Mouse (Mus musculus): ENCODE measurements around the gene Qtrt2. TPM values are rescaled to one million over a fixed set of nuclear protein-coding genes. Genes with fewer than 3 reads are reported as not detected.

Gene Qtrt2
- total RNA-seq, 2 experiments from 2014 or later = 15.4 to 15.5 TPM

DNA sequence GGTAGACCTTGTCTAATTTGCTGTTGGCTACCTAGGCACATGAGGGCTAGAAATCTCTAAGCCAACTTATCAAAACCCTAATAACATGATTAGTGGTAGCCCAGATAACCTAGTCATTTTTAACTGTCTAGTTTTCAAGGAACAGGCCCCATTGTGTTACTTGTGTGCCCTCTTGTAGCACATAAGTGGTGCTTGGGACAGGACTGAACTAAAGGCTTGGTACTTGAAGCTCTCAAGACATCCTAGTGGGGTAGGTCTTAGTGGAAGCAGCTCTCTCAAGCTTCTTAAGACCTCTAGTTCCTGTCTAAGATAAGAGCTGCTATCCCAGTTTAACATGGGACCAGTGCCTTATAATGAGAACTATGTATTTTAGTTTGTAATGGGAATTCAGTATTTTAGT is 4.0 kb upstream of the Qtrt2 start:
- intact Hi-C loops (cut with DNase I) = no loop called here
- no peak for DNase-seq (ENCODE audit: low spot score)

GRCm38 (mm10) chr16:43925846-43926245 is 763 bp downstream of the Qtrt2 start:
- DNase-seq (ENCODE audit: low spot score) = no peak
- intact Hi-C loops (cut with DNase I) = no loop called here

- intact Hi-C loops (cut with DNase I) = no loop called here
- DNase-seq (ENCODE audit: low spot score) = no peak
Measured at GRCm38 (mm10) chr16:43925001-43925558, 1.5 kb downstream of the Qtrt2 start.

DNA sequence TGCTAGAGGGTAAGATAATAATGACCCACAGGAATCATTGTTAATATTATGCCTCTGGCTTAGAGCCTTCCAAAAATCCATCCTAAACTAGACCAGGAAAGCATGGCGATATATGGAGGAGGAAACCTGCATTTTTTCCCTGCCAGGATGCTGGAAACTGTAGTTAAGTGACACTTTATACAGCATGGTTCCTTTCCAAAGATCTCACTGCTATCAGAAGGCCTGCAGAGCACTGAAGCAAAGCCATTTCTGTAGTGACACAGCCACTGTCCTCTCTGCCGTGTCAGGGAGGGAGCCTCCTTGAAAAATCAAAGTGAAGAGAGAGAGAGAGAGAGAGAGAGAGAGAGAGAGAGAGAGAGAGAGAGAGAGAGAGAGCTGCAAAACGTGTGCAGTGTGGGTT is 4.0 kb downstream of the Qtrt2 start:
- no peak for DNase-seq (ENCODE audit: low spot score)
- intact Hi-C loops (cut with DNase I) = no loop called here

GRCm38 (mm10) chr16:43922024-43922423 is 4.6 kb downstream of the Qtrt2 start:
- DNase-seq (ENCODE audit: low spot score) = no peak
- intact Hi-C loops (cut with DNase I) = no loop called here

GRCm38 (mm10) chr16:43918867-43919266 is 7.7 kb downstream of the Qtrt2 start:
- no peak for DNase-seq (ENCODE audit: low spot score)
- intact Hi-C loops (cut with DNase I) = no loop called here

GRCm38 (mm10) chr16:43908881-43909280 is 17.7 kb downstream of the Qtrt2 start:
- intact Hi-C loops (cut with DNase I) = no loop called here
- no peak for DNase-seq (ENCODE audit: low spot score)

DNA sequence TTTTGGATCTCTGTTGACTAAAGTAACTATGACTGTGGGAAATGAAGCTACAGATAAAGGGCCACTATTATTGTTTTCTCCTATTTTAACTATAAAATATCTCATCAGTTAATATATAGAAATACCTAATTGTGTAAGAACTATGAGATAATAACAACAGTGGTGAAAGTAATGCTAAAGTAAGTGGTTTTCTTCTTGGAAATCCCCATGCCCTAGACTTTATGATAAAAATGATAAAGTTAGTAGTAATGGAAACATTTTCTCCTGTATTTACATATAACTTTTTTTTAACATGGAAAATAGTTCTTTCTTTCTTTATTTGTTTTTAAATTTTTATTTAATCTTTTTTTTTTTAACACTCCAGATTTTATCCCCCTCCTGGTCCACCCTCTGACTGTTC is 26.0 kb downstream of the Qtrt2 start:
- no peak for DNase-seq (ENCODE audit: low spot score)
- intact Hi-C loops (cut with DNase I) = no loop called here

- intact Hi-C loops (cut with DNase I) = no loop called here
Measured at GRCm38 (mm10) chr16:43900138-43900537, 26.5 kb downstream of the Qtrt2 start.

DNA sequence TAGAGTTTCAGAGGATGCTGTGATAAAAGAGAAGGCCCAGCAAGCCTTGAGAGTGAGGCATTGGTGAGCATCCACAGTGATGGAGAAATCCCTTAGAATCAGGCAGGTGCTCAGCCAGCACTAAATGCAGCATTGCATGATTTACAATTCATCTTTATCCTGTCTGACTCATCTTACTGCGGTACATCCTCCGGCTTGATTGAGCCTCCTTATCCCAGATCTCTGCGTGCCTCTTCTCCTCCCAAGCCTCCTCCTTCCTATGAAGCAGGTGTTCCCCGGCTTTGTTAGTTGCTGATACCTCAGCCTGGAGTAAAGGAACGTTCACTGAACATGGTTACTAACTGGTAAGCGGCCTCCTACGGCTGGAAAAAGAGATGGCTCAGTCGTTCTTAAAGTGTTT is 32.1 kb downstream of the Qtrt2 start:
- intact Hi-C loops (cut with DNase I) = loop anchor here (10.0 kb wide), 1 partner anchor 240 kb away; the partner anchor contains the start of genes Atp6v1a and Naa50
- no peak for DNase-seq (ENCODE audit: low spot score)

More at GRCm38 (mm10) chr16:43900138-43900537, 26.5 kb downstream of the Qtrt2 start:
- DNase-seq (ENCODE audit: low spot score) = no peak

GRCm38 (mm10) chr16:43890747-43891336 is 35.8 kb downstream of the Qtrt2 start:
- no peak for DNase-seq (ENCODE audit: low spot score)
- intact Hi-C loops (cut with DNase I) = loop anchor here (10.0 kb wide), 1 partner anchor 244 kb away; the partner anchor contains the start of genes Atp6v1a and Naa50

GRCm38 (mm10) chr16:43890005-43890336 is 36.6 kb downstream of the Qtrt2 start:
- intact Hi-C loops (cut with DNase I) = loop anchor here (10.0 kb wide), 1 partner anchor 245 kb away; the partner anchor contains the start of genes Atp6v1a and Naa50
- no peak for DNase-seq (ENCODE audit: low spot score)

DNA sequence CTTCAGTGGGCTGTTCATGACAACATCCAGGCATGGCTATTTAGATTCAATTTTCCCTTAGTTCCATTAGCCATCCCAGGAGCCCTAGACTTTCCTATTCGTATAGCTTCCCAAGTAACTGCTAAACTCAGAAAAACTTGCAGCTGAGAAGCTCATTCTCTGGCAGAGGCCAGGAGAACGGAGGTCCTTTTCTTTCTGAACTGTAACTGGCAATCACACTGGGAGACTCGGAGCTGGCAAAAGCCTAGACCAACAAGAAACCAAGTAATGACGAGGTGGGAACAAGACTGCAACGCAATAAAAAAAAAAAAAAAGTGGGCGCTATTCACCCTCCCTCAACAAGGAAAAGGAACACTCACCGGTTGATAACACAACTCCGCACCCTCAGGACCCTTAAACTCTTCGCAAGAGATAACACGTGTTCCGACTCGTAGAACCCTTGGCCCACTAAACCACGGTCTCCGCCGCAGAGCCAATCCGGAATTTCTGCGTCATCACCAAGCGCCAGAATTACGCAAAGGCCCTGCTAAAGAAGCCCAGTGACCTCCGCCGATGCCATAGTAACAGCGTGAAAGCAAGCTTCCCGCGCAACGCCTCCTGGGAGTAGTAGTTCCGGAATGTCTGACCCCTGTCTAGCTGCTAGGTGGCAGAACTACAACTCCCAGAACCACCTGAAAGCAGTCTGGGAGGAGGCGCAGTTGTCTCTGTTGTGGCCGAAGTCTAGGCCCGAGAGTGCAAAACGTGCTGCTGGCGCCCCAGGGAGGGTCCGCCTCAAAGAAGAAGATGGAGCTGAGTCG is 37.2 kb downstream of the Qtrt2 start, which contains the start of gene Ccdc191:
Gene Ccdc191 (plus strand): TSS at position 593 of the 797 bp plus-strand sequence.
- DNase-seq (ENCODE audit: low spot score) = peak; percentile 99
- intact Hi-C loops (cut with DNase I) = loop anchor here (10.0 kb wide), 1 partner anchor 245 kb away; the partner anchor contains the start of genes Atp6v1a and Naa50

GRCm38 (mm10) chr16:43882329-43882728 is 44.3 kb downstream of the Qtrt2 start:
- DNase-seq (ENCODE audit: low spot score) = no peak
- intact Hi-C loops (cut with DNase I) = no loop called here

DNA sequence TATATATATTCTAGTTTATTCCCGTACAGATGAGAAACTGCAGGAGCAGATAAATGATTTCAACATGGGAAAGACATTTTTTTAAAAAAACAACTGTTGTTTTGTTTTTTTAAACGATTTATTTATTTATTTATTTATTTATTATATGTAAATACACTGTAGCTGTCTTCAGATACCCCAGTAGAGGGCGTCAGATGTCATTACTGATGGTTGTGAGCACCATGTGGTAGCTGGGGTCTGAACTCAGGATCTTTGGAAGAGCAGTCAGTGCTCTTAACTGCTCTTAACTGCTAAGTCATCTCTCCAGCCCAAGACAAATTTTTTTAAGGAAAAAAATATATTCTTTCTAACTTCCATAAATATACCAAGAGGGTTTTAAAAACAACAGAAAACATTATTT is 45.0 kb downstream of the Qtrt2 start:
- DNase-seq (ENCODE audit: low spot score) = no peak
- intact Hi-C loops (cut with DNase I) = no loop called here

DNA sequence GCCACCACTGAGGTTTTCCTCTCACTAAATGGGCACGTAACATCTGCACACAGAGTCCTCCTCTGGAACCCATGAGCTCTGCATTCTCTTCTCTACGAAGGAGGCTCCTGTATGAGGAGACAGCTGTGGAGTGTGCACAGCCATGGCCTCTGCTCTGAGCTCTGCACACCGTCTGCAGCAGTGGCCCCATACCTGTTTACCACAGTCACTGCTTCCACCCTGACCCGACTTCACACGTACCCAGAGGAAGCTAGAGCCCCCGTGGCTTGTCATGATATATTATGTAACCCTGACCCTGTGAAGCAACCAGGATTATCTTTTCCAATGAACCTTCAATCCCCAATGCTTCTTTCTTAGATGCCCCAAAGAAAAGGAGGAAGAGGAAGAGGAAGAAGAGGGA is 46.8 kb downstream of the Qtrt2 start:
- intact Hi-C loops (cut with DNase I) = no loop called here
- DNase-seq (ENCODE audit: low spot score) = no peak

DNA sequence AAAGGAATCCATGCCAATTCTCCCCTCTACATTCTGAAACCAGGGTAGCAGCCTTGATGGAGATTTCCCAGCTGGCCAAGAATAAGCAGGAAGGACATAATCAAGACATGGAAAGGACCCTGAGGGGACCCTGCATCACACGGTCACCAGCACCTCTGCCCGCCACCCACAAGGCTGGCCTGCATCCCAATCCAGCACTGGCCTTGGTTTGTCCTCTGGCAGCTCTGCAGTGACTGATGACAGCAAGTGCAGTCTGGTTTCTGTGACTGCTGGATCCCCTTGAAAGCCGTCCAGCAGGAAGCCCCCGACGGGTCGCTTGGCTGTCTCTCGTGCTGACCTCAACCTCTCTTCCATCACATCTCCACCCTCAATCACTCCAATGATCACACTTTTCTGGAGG is 55.2 kb downstream of the Qtrt2 start:
- intact Hi-C loops (cut with DNase I) = no loop called here
- DNase-seq (ENCODE audit: low spot score) = no peak

DNA sequence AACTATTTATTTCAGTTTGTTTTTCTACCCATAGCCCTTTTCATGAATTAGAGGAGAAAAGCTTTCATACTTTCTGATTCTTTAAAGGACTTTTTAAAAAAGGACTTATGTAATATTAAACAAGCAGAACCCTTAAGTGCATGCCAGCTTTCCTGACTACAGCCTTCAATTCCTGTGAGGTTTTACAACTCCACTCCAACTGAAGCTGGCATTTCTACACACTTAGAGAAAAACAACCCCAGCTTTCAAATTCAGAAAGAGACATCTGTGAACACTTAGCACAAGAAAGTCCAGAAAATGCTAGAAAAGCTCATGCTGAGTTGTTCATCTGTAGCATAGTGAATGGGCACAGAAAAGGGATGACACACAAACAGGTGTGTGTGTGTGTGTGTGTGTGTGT is 56.8 kb downstream of the Qtrt2 start:
- intact Hi-C loops (cut with DNase I) = no loop called here
- DNase-seq (ENCODE audit: low spot score) = no peak

GRCm38 (mm10) chr16:43860624-43861023 is 66.0 kb downstream of the Qtrt2 start:
- no peak for DNase-seq (ENCODE audit: low spot score)
- intact Hi-C loops (cut with DNase I) = no loop called here

DNA sequence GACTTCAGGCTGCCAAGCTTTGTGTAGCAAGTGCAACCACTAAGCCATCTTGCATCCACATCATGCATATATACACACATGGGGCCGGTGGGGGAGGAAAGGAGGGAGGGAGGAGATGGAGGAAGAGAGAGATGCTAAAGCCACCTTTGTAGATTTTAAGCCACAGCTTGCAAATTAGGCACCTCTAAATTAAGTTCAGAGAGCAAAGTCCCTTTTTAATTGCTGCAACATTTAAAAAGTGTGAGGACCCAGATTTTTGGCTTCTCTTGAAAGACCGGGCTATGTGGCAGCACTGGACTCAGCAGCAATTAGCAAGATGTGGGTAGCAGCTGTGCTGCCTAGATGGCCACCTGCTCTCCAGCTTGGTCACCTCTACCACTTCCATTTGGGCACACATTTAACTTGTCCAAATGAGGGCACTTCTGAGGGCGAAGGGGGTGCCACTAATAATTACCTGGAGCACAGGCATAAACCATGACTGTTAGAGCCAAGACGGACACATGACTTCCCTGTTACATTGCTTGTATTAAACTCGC is 67.6 kb downstream of the Qtrt2 start:
- intact Hi-C loops (cut with DNase I) = no loop called here
- DNase-seq (ENCODE audit: low spot score) = no peak

DNA sequence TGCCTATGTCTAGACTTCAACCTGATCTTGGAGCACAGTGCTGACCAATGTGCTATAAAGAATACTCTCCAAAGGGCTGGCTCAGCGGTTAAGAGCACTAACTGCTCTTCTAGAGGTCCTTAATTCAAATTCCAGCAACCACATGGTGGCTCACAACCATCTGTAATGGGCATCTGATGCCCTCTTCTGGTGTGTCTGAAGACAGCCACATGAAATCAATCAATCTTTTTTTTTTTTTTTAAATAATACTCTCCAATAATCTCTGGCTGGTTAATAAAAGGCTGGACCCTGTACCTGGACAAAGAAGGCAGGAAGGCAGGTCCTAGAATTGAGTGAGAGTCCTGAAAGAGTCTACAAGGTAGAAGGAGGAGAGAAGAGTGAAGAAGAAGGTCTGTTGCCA is 76.8 kb downstream of the Qtrt2 start:
- intact Hi-C loops (cut with DNase I) = no loop called here
- DNase-seq (ENCODE audit: low spot score) = no peak

Measured in heart, postnatal 25 days (tissue).